Mouse (Mus musculus) ES-E14 (cell line): ENCODE results near the gene Vhl.

Experiments used
- HCFC1 ChIP-seq: IDR thresholded peaks from 2 replicates; pipeline ENCODE4 v1.6.1; 2012; ENCODE audit warnings: low read length, inconsistent platforms, borderline replicate concordance; ENCODE audit not compliant: insufficient read depth
- MAFK ChIP-seq: IDR thresholded peaks from 2 replicates; pipeline ENCODE4 v1.6.1; 2014; ENCODE audit warnings: mild to moderate bottlenecking, low read depth, low read length, inconsistent platforms; ENCODE audit not compliant: insufficient read depth
- ZC3H11A ChIP-seq: IDR thresholded peaks from 2 replicates; pipeline ENCODE4 v1.6.1; 2012; ENCODE audit warnings: low read depth, mild to moderate bottlenecking, inconsistent platforms, low read length, borderline replicate concordance
- ZNF384 ChIP-seq: IDR thresholded peaks from 2 replicates; pipeline ENCODE4 v1.6.1; 2012; ENCODE audit warnings: low read depth, low read length, inconsistent platforms

DNA sequence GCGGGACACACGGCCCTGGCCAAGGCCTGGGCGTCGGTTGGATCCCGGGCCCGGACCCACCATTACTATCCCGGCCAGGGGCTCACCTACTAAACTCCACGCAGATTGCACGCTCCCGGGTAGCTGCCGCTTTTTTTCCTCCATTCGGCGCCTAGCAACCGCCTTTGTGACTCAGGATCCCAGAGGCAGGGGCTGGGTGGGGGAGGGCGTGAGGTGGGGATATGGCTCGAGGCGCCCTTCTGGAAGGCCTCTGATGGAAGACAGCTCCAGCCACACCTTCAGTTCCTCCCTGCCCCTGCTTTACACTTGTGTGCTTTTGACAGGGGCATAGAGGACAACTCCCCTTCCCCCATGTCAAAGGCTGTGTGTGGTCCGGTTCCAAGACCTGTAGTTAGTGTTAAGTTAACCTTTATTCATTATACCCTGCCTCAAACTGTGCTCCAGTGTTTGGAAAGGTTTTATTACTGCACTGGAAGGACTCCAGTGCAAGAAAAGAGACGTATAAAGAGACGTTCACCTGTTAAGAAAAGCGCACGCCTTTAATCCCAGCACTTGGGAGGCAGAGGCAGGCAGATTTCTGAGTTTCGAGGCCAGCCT lies 23.1 kb upstream of the Vhl start, which contains the start of gene Fancd2os:
- TF ChIP-seq MAFK (no peak), ZNF384 (no peak), HCFC1 (no peak), ZC3H11A (no peak)
